In genomic region chrX:142846266-142846665, GRCm38 (mm10) we compare ENCODE assay signal across 15 mouse cellular contexts.
"Had no signal": no experiment of that assay in that cellular context is flagged by ENCODE, and none has a peak within 500 bp of the region (broad histone marks: within the 10 kb centered on the region; RNA-seq: fewer than 3 reads in every experiment).

No protein-coding gene starts in this region.

- H3K4me3 ChIP-seq: layer of hippocampus, adult 2 months; limb, embryonic 13.5 days; liver, embryonic 15.5 days; midbrain, embryonic 13.5 days; stomach, embryonic 15.5 days had no signal

- ATAC-seq: lung, postnatal 0 days; midbrain, embryonic 13.5 days had no signal

- H3K9me3 ChIP-seq: limb, embryonic 13.5 days; liver, embryonic 15.5 days; midbrain, embryonic 13.5 days; stomach, embryonic 15.5 days had no signal

- DNase-seq: kidney, adult 9 months; kidney, postnatal 10 days; kidney, postnatal 4 days; left cerebral cortex, postnatal 4 days; lung, adult 2 months; lung, postnatal 36 days; right cerebral cortex, postnatal 14 days; thymus, adult 18-20 months; thymus, postnatal 14 days had no signal

- H3K27me3 ChIP-seq: liver, embryonic 15.5 days; stomach, embryonic 15.5 days had no signal

- H3K4me1 ChIP-seq: limb, embryonic 13.5 days; liver, embryonic 15.5 days; midbrain, embryonic 13.5 days; stomach, embryonic 15.5 days had no signal

- H3K36me3 ChIP-seq: midbrain, embryonic 13.5 days; stomach, embryonic 15.5 days had no signal

- H3K4me2 ChIP-seq: limb, embryonic 13.5 days; liver, embryonic 15.5 days; midbrain, embryonic 13.5 days; stomach, embryonic 15.5 days had no signal

- H3K9ac ChIP-seq: limb, embryonic 13.5 days; liver, embryonic 15.5 days; midbrain, embryonic 13.5 days; stomach, embryonic 15.5 days had no signal

- H3K27ac ChIP-seq: layer of hippocampus, adult 2 months; limb, embryonic 13.5 days; liver, embryonic 15.5 days; midbrain, embryonic 13.5 days; stomach, embryonic 15.5 days had no signal
